7 mouse cellular contexts compared by ENCODE assay signal in genomic region chr5:34949769-34950211, GRCm38 (mm10). TPM values are rescaled to one million over a fixed set of nuclear protein-coding genes. Genes with fewer than 3 reads are reported as not detected.
A peak's percentile ranks its signal among the peaks of the same experiment; 100 is the strongest.
DNase-seq lines count a peak whose midpoint lies in the region; ATAC-seq lines count a peak whose summit lies in the region.

No protein-coding gene starts in this region.

- peak overlapping the region; percentile 68 for H3K4me2 ChIP-seq in hindbrain, embryonic 14.5 days (replicated peaks)
- H3K4me2 ChIP-seq in midbrain, embryonic 16.5 days (ENCODE audit: low read length) = peak overlapping the region; percentile 83

- ATAC-seq in hindbrain, embryonic 14.5 days (ENCODE audit: low FRiP score) = peak; percentile 58
- peak; percentile 63 for ATAC-seq in midbrain, embryonic 16.5 days

- peak overlapping the region; percentile 92 for H3K27ac ChIP-seq in hindbrain, embryonic 14.5 days
- peak overlapping the region; percentile 84 for H3K27ac ChIP-seq in midbrain, embryonic 16.5 days (ENCODE audit: low read length)

- peak overlapping the region; percentile 93 for H3K9ac ChIP-seq in hindbrain, embryonic 14.5 days
- H3K9ac ChIP-seq in midbrain, embryonic 16.5 days (ENCODE audit: low read depth, low read length) = peak overlapping the region; percentile 92

- no peaks in the 10 kb centered on the region for H3K36me3 ChIP-seq in hindbrain, embryonic 14.5 days (replicated peaks; ENCODE audit: control insufficient read depth, insufficient read depth)
- H3K36me3 ChIP-seq in midbrain, embryonic 16.5 days (ENCODE audit: control insufficient read depth, insufficient read depth, low read length) = no peaks in the 10 kb centered on the region

- 0 out of 2 replicates have a peak, but pooled peaks cover 4% of the 10 kb centered on the region for H3K9me3 ChIP-seq in hindbrain, embryonic 14.5 days (ENCODE audit: control insufficient read depth, low read length)
- H3K9me3 ChIP-seq in midbrain, embryonic 16.5 days (replicated peaks; ENCODE audit: control insufficient read depth, low read length, poor library complexity, severe bottlenecking) = no peaks in the 10 kb centered on the region

- peak overlapping the region; percentile 82 for H3K4me3 ChIP-seq in hindbrain, embryonic 14.5 days (replicated peaks; ENCODE audit: low read length)
- H3K4me3 ChIP-seq in midbrain, embryonic 16.5 days (ENCODE audit: low read depth, low read length) = peak overlapping the region; percentile 68

- DNase-seq in retina, embryonic 14.5 days (ENCODE audit: low spot score) = peak; percentile 52
- DNase-seq in retina, postnatal 1 day = no peak
- peak; percentile 20 for DNase-seq in embryo, embryonic 11.5 days (ENCODE audit: low read depth, low spot score)
- no peak for DNase-seq in hindbrain, embryonic 14.5 days (ENCODE audit: low spot score)
- no peak for DNase-seq in right cerebral cortex, postnatal 25 days
- DNase-seq in spleen, postnatal 14 days (ENCODE audit: low spot score in 2 of 2) = no peak

- H3K4me1 ChIP-seq in hindbrain, embryonic 14.5 days (replicated peaks; ENCODE audit: control insufficient read depth, insufficient read depth, low read length) = peaks cover 30% of the 10 kb centered on the region
- H3K4me1 ChIP-seq in midbrain, embryonic 16.5 days (ENCODE audit: control insufficient read depth, insufficient read depth, low read length) = peaks cover 28% of the 10 kb centered on the region

- WGBS in hindbrain, embryonic 14.5 days = under 1% methylated on average over 12 of the region's 12 CpGs
- 0% methylated on average over 12 of the region's 12 CpGs for WGBS in midbrain, embryonic 16.5 days

- H3K27me3 ChIP-seq in hindbrain, embryonic 14.5 days (ENCODE audit: control insufficient read depth, insufficient read depth, low read length) = no peaks in the 10 kb centered on the region
- no peaks in the 10 kb centered on the region for H3K27me3 ChIP-seq in midbrain, embryonic 16.5 days (ENCODE audit: control insufficient read depth, insufficient read depth, low read depth, low read length)

RNA-seq across cellular contexts. Expression of gene Rgs12, which starts 0.5 kb away (rescaled TPM):
- 34.1 and 36.5 TPM in 2 replicates for polyA plus RNA-seq in hindbrain, embryonic 14.5 days (2014; fragmentation: Nextera tagmentation; extraction: Ambion mirVana)
- polyA plus RNA-seq in midbrain, embryonic 16.5 days (2015; fragmentation: Nextera tagmentation; extraction: Ambion mirVana) = 42.3 and 52.9 TPM in 2 replicates

RNA-seq across cellular contexts. Expression of gene Msantd1, which starts 42.0 kb away (rescaled TPM):
- polyA plus RNA-seq in hindbrain, embryonic 14.5 days (2014; fragmentation: Nextera tagmentation; extraction: Ambion mirVana) = 2.6 and 5.3 TPM in 2 replicates
- 6.8 and 8.9 TPM in 2 replicates for polyA plus RNA-seq in midbrain, embryonic 16.5 days (2015; fragmentation: Nextera tagmentation; extraction: Ambion mirVana)

Comparison
In these comparisons a context has a peak if more than half of its experiments do, and no peak if none do; other contexts are left out.
1. DNase-seq: peak in retina, embryonic 14.5 days (single experiment) and embryo, embryonic 11.5 days (single experiment); none in retina, postnatal 1 day (single experiment), hindbrain, embryonic 14.5 days (single experiment), right cerebral cortex, postnatal 25 days (single experiment) and spleen, postnatal 14 days (0 of 2).